Mouse (Mus musculus) MEL (cell line): ENCODE results near the gene Nr1d2. TPM values are rescaled to one million over a fixed set of nuclear protein-coding genes. Genes with fewer than 3 reads are reported as not detected.

Experiments
- DNase-seq: peaks from one replicate; pipeline ENCODE4 v3.0.0; 2011; ENCODE audit warnings: low read depth, low spot score
- H3K27ac ChIP-seq: 2 replicates; pipeline ENCODE4 v1.5.1; 2012; ENCODE audit warnings: low read depth, mild to moderate bottlenecking, control low read depth, low read length, moderate library complexity; ENCODE audit not compliant: control insufficient read depth
- H3K27me3 ChIP-seq, 2 experiments: fragments of 150-350 bp in 1 of 2; sonication (generic) in 1 of 2; 2 replicates each; pipeline ENCODE4 v1.6.1; 2012; ENCODE audit warnings: low read length in 2 of 2, mild to moderate bottlenecking in 2 of 2, improper control_type of control experiment in 1 of 2, moderate library complexity in 1 of 2; ENCODE audit not compliant: insufficient read depth in 2 of 2, control insufficient read depth in 1 of 2
- H3K36me3 ChIP-seq, 2 experiments: 2 replicates each; pipeline ENCODE4 v1.6.1; 2012 to 2014; ENCODE audit warnings: low read length in 2 of 2, improper control_type of control experiment in 1 of 2, inconsistent platforms in 1 of 2, mild to moderate bottlenecking in 1 of 2; ENCODE audit not compliant: insufficient read depth in 2 of 2, control insufficient read depth in 1 of 2
- H3K4me1 ChIP-seq, 2 experiments: fragments of 150-350 bp in 1 of 2; sonication (generic) in 1 of 2; 2 replicates each; pipeline ENCODE4 v1.6.1; 2012; ENCODE audit warnings: low read length in 2 of 2, improper control_type of control experiment in 1 of 2, mild to moderate bottlenecking in 1 of 2; ENCODE audit not compliant: insufficient read depth in 2 of 2, control insufficient read depth in 1 of 2
- H3K4me3 ChIP-seq, 2 experiments: fragments of 150-350 bp in 1 of 2; sonication (generic) in 1 of 2; 2 replicates each; pipeline ENCODE4 v1.5.1; 2012; ENCODE audit warnings: low read depth in 2 of 2, low read length in 2 of 2, mild to moderate bottlenecking in 2 of 2, moderate library complexity in 2 of 2, control low read depth in 1 of 2, improper control_type of control experiment in 1 of 2; ENCODE audit not compliant: control insufficient read depth in 1 of 2, insufficient read depth in 1 of 2
- H3K79me2 ChIP-seq: 2 replicates; pipeline ENCODE4 v1.6.1; 2012; ENCODE audit warnings: mild to moderate bottlenecking, low read length, moderate library complexity; ENCODE audit not compliant: control insufficient read depth, poor library complexity, insufficient read depth
- H3K9ac ChIP-seq: 2 replicates; pipeline ENCODE4 v1.6.1; 2012; ENCODE audit warnings: low read depth, mild to moderate bottlenecking, control low read depth, low read length, moderate library complexity; ENCODE audit not compliant: control insufficient read depth, poor library complexity, severe bottlenecking
- H3K9me3 ChIP-seq: fragments of 150-350 bp; sonication (generic); replicated peaks from 2 replicates; pipeline ENCODE4 v1.6.1; 2012; ENCODE audit warnings: mild to moderate bottlenecking, low read length, improper control_type of control experiment, moderate library complexity; ENCODE audit not compliant: insufficient read depth
- CHD1 ChIP-seq: IDR thresholded peaks from 2 replicates; pipeline ENCODE4 v1.6.1; 2012; ENCODE audit warnings: low read depth, mild to moderate bottlenecking, inconsistent platforms, low read length, improper control_type of control experiment
- CTCF ChIP-seq, 3 experiments: IDR thresholded peaks in 2 of 3; conservative IDR thresholded peaks in 1 of 3; 2 replicates each; pipeline ENCODE4 v1.5.1; 2011 to 2012; ENCODE audit warnings: low read length in 3 of 3, low read depth in 2 of 3, mild to moderate bottlenecking in 2 of 3, improper control_type of control experiment in 1 of 3, inconsistent platforms in 1 of 3, mixed read lengths in 1 of 3, moderate library complexity in 1 of 3; ENCODE audit not compliant: control insufficient read depth in 1 of 3, insufficient read depth in 1 of 3, poor library complexity in 1 of 3, severe bottlenecking in 1 of 3
- ELF1 ChIP-seq: IDR thresholded peaks from 2 replicates; pipeline ENCODE4 v1.6.1; 2014; ENCODE audit warnings: low read depth, mild to moderate bottlenecking, inconsistent platforms, low read length, improper control_type of control experiment, moderate library complexity
- ETS1 ChIP-seq: IDR thresholded peaks from 2 replicates; pipeline ENCODE4 v1.6.1; 2012; ENCODE audit warnings: low read depth, mild to moderate bottlenecking, inconsistent platforms, low read length, improper control_type of control experiment, moderate library complexity
- GABPA ChIP-seq: IDR thresholded peaks from 2 replicates; pipeline ENCODE4 v1.6.1; 2012; ENCODE audit warnings: low read depth, mild to moderate bottlenecking, inconsistent platforms, low read length, improper control_type of control experiment, moderate library complexity
- GATA1 ChIP-seq: IDR thresholded peaks from 2 replicates; pipeline ENCODE4 v1.6.1; 2011; ENCODE audit warnings: low read depth, low read length, improper control_type of control experiment
- KAT2A ChIP-seq: conservative IDR thresholded peaks from 2 replicates; pipeline ENCODE4 v1.6.1; 2012; ENCODE audit warnings: low read depth, low read length, improper control_type of control experiment, inconsistent platforms
- MAFK ChIP-seq: IDR thresholded peaks from 2 replicates; pipeline ENCODE4 v1.6.1; 2011; ENCODE audit warnings: low read depth, mild to moderate bottlenecking, low read length, improper control_type of control experiment, borderline replicate concordance
- MAZ ChIP-seq: IDR thresholded peaks from 2 replicates; pipeline ENCODE4 v1.6.1; 2012; ENCODE audit warnings: low read depth, mild to moderate bottlenecking, inconsistent platforms, low read length, improper control_type of control experiment
- MEF2A ChIP-seq: IDR thresholded peaks from 2 replicates; pipeline ENCODE4 v1.6.1; 2014; ENCODE audit warnings: low read depth, mild to moderate bottlenecking, inconsistent platforms, low read length, improper control_type of control experiment; ENCODE audit not compliant: poor library complexity, insufficient replicate concordance, severe bottlenecking; ENCODE audit errors: extremely low read depth
- MXI1 ChIP-seq: IDR thresholded peaks from 2 replicates; pipeline ENCODE4 v1.6.1; 2011; ENCODE audit warnings: mild to moderate bottlenecking, low read depth, low read length, improper control_type of control experiment
- MYC ChIP-seq: IDR thresholded peaks from 2 replicates; pipeline ENCODE4 v1.6.1; 2011; ENCODE audit warnings: low read depth, mild to moderate bottlenecking, low read length, improper control_type of control experiment, moderate library complexity
- POLR2A ChIP-seq, 2 experiments: IDR thresholded peaks; 2 replicates each; pipeline ENCODE4 v1.6.1; 2011 to 2012; ENCODE audit warnings: low read length in 2 of 2, mild to moderate bottlenecking in 2 of 2, control low read depth in 1 of 2, improper control_type of control experiment in 1 of 2, low read depth in 1 of 2, moderate library complexity in 1 of 2; ENCODE audit not compliant: control insufficient read depth in 1 of 2, insufficient read depth in 1 of 2, poor library complexity in 1 of 2
- POLR2AphosphoS2 ChIP-seq: IDR thresholded peaks from 2 replicates; pipeline ENCODE4 v1.6.1; 2011; ENCODE audit warnings: low read length, improper control_type of control experiment
- POLR2AphosphoS5 ChIP-seq: IDR thresholded peaks from 2 replicates; pipeline ENCODE4 v1.6.1; 2012; ENCODE audit warnings: low read depth, borderline replicate concordance, mild to moderate bottlenecking, inconsistent platforms, low read length, moderate library complexity, mixed read lengths
- RAD21 ChIP-seq: IDR thresholded peaks from 2 replicates; pipeline ENCODE4 v1.6.1; 2011; ENCODE audit warnings: mild to moderate bottlenecking, low read depth, low read length, improper control_type of control experiment
- SIN3A ChIP-seq: IDR thresholded peaks from 2 replicates; pipeline ENCODE4 v1.6.1; 2012; ENCODE audit warnings: low read length, improper control_type of control experiment, inconsistent platforms
- SMC3 ChIP-seq: IDR thresholded peaks from 2 replicates; pipeline ENCODE4 v1.6.1; 2011; ENCODE audit warnings: low read depth, low read length, improper control_type of control experiment
- TAL1 ChIP-seq: IDR thresholded peaks from 2 replicates; pipeline ENCODE4 v1.6.1; 2012; ENCODE audit warnings: mild to moderate bottlenecking, inconsistent platforms, low read length, moderate library complexity, mixed read lengths
- TCF12 ChIP-seq: IDR thresholded peaks from 2 replicates; pipeline ENCODE4 v1.6.1; 2014; ENCODE audit warnings: low read depth, mild to moderate bottlenecking, inconsistent platforms, low read length, improper control_type of control experiment, moderate library complexity
- UBTF ChIP-seq: IDR thresholded peaks from 2 replicates; pipeline ENCODE4 v1.6.1; 2012; ENCODE audit warnings: low read depth, mild to moderate bottlenecking, inconsistent platforms, low read length, improper control_type of control experiment, moderate library complexity, borderline replicate concordance; ENCODE audit not compliant: insufficient read depth
- polyA plus RNA-seq, 2 experiments: library from polyadenylated mRNA; stranded (reverse) in 1 of 2; unstranded in 1 of 2; fragments of >175 nt in 1 of 2; fragments of >200 nt in 1 of 2; gene quantifications; 2 replicates each; pipeline versions ENCODE4 v1.2.1 to v1.2.4; 2012; ENCODE audit warnings: low replicate concordance in 2 of 2, low read depth in 1 of 2; ENCODE audit not compliant: insufficient read length in 2 of 2, insufficient read depth in 1 of 2, missing spikeins in 1 of 2
- total RNA-seq: library from RNA; depleted of rRNA; stranded (reverse); fragments of 300-350 nt; gene quantifications from 2 replicates; pipeline ENCODE4 v1.2.3, GENCODE M21; 2012; rRNA removed

The Nr1d2 gene
- total RNA-seq (5.4 and 6.1 TPM in 2 replicates), polyA plus RNA-seq (1 to 10 TPM in 1 of 2 experiments, not detected in 1; 4.9 TPM)

GRCm38 (mm10) chr14:18238750-18239731, at the start of gene Nr1d2:
Gene Nr1d2, minus strand, starts transcription at chr14:18239127.
- TF ChIP-seq SIN3A: peak; percentile 52; the same call in 1 of the 2 replicates
- no peak for TF ChIP-seq CHD1
- TF ChIP-seq TCF12: peak; percentile 60
- no peak for TF ChIP-seq MAFK
- 0 out of 6 replicates have a peak, but pooled peaks of 1 of the 3 experiments have one; percentile 2 for TF ChIP-seq CTCF (IDR thresholded peaks at IDR 0.05 in 2 of 3, conservative IDR thresholded peaks at IDR 0.05 in 1 of 3; ENCODE audit: control insufficient read depth in 1 of 3, insufficient read depth in 1 of 3, low read depth in 2 of 3, low read length in 3 of 3, poor library complexity in 1 of 3, severe bottlenecking in 1 of 3)
- TF ChIP-seq MXI1: peak; percentile 66
- TF ChIP-seq SMC3: no peak
- peak; percentile 45 for TF ChIP-seq TAL1
- 0 out of 2 replicates have a peak, but pooled peaks have one; percentile 31 for TF ChIP-seq ETS1
- TF ChIP-seq ELF1: peak; percentile 67; the same call in 1 of the 2 replicates
- peak; percentile 73 for TF ChIP-seq MAZ
- no peak for TF ChIP-seq RAD21
- peaks cover 5 to 10% of the 10 kb centered on the region in 2 experiments; a peak in 3 of 4 replicates for H3K4me1 ChIP-seq
- no peaks in the 10 kb centered on the region for H3K9me3 ChIP-seq
- DNase-seq: peak; percentile 97
- peaks cover 3% of the 10 kb centered on the region; the same call in 1 of the 2 replicates for H3K79me2 ChIP-seq
- H3K27ac ChIP-seq: peak within 1 kb of the TSS; percentile 90
- no peaks in the 10 kb centered on the region for H3K27me3 ChIP-seq
- peaks cover 0 to 14% of the 10 kb centered on the region in 2 experiments; a peak in 2 of 4 replicates for H3K36me3 ChIP-seq
- H3K4me3 ChIP-seq: peak within 1 kb of the TSS; percentile 85 to 93
- peak within 1 kb of the TSS; percentile 93 for H3K9ac ChIP-seq

GRCm38 (mm10) chr14:18287391-18287790, 48.5 kb upstream of the Nr1d2 start:
- no peak for DNase-seq
- Histone ChIP-seq H3K9me3 (no peaks in the 10 kb centered on the region), H3K4me1 (peaks cover 7 to 8% of the 10 kb centered on the region in 2 experiments; a peak in 3 of 4 replicates), H3K9ac (no peak overlapping the region), H3K27me3 (no peaks in the 10 kb centered on the region), H3K27ac (no peak overlapping the region), H3K4me3 (no peak overlapping the region), H3K79me2 (peaks cover 7% of the 10 kb centered on the region), H3K36me3 (peaks cover 7 to 21% of the 10 kb centered on the region in 2 experiments)
- TF ChIP-seq TCF12 (no peak), MEF2A (no peak), UBTF (no peak), KAT2A (no peak), GABPA (no peak), GATA1 (no peak), POLR2A (IDR thresholded peaks at IDR 0.05; ENCODE audit: control insufficient read depth in 1 of 2, insufficient read depth in 1 of 2, low read depth in 1 of 2, low read length in 2 of 2, poor library complexity in 1 of 2) (no peak), POLR2AphosphoS2 (no peak), POLR2AphosphoS5 (no peak), MAZ (no peak), MYC (no peak)
